Mouse (Mus musculus): ENCODE data around the gene Llgl2. TPM values are rescaled to one million over a fixed set of nuclear protein-coding genes. Genes with fewer than 3 reads are reported as not detected.

Gene Llgl2
- polyA plus RNA-seq, 1 experiment: 2.5 TPM

GRCm38 (mm10) chr11:115780141-115781070 is 43.4 kb upstream of the Llgl2 start:
- peaks cover 13% of the 10 kb centered on the region for H3K4me1 ChIP-seq (ENCODE audit: control insufficient read depth, insufficient read depth, low read length)
- DNase-seq: peak; percentile 21 to 33
- H3K4me3 ChIP-seq (replicated peaks; ENCODE audit: insufficient read depth, low read depth, low read length): peak overlapping the region; percentile 37
- no peaks in the 10 kb centered on the region for H3K27me3 ChIP-seq (ENCODE audit: control insufficient read depth, insufficient read depth, low read length)
- 34% methylated on average over 20 of the region's 20 CpGs for WGBS
- TF ChIP-seq POLR2A (IDR thresholded peaks at IDR 0.05; ENCODE audit: borderline replicate concordance, insufficient read depth, low read length) (no peak), CTCF (IDR thresholded peaks at IDR 0.05; ENCODE audit: borderline replicate concordance, insufficient read depth, low read depth, low read length) (no peak)
- peak overlapping the region; percentile 13; the same call in 1 of the 2 replicates for H3K27ac ChIP-seq (ENCODE audit: insufficient read depth, low read length)

GRCm38 (mm10) chr11:115786473-115786872 is 37.4 kb upstream of the Llgl2 start:
- no peak for TF ChIP-seq POLR2A (IDR thresholded peaks at IDR 0.05; ENCODE audit: borderline replicate concordance, insufficient read depth, low read length)
- 68% methylated on average over 6 of the region's 6 CpGs for WGBS
- H3K4me1 ChIP-seq (ENCODE audit: control insufficient read depth, insufficient read depth, low read length): peaks cover 21% of the 10 kb centered on the region
- H3K4me3 ChIP-seq (replicated peaks; ENCODE audit: insufficient read depth, low read depth, low read length): no peak overlapping the region
- no peak for DNase-seq
- H3K27ac ChIP-seq (ENCODE audit: insufficient read depth, low read length): no peak overlapping the region
- no peaks in the 10 kb centered on the region for H3K27me3 ChIP-seq (ENCODE audit: control insufficient read depth, insufficient read depth, low read length)

- Histone ChIP-seq H3K4me1 (ENCODE audit: control insufficient read depth, insufficient read depth, low read length) (peaks cover 39% of the 10 kb centered on the region), H3K27ac (ENCODE audit: insufficient read depth, low read length) (no peak overlapping the region), H3K4me3 (replicated peaks; ENCODE audit: insufficient read depth, low read depth, low read length) (no peak overlapping the region), H3K27me3 (ENCODE audit: control insufficient read depth, insufficient read depth, low read length) (no peaks in the 10 kb centered on the region)
- TF ChIP-seq POLR2A (IDR thresholded peaks at IDR 0.05; ENCODE audit: borderline replicate concordance, insufficient read depth, low read length) (no peak), CTCF (IDR thresholded peaks at IDR 0.05; ENCODE audit: borderline replicate concordance, insufficient read depth, low read depth, low read length) (no peak)
- WGBS: 26% methylated on average over 7 of the region's 7 CpGs
- DNase-seq: peak; percentile 69 to 76
Observed at GRCm38 (mm10) chr11:115789787-115790186, 34.1 kb upstream of the Llgl2 start.

DNA sequence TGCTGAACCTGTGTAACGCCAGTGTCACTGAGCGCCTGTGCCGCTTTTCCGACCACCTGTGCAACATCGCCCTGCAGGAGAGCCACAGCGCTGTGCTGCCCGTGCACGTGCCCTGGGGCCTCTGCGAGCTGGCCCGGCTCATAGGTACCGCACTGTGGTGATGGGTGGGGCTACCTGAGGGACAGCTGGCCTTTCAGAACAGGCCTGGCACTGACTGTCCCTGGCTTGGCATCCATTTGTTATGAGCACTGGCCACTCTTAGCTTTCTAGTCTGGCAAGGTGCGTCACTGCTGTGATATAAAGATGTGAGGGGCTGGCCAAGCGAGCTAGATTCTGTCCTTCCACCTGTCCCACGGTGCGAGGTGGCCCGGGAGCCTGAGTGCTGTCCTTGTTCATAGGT is 31.9 kb upstream of the Llgl2 start:
- no peak for TF ChIP-seq CTCF (IDR thresholded peaks at IDR 0.05; ENCODE audit: borderline replicate concordance, insufficient read depth, low read depth, low read length)
- no peaks in the 10 kb centered on the region for H3K27me3 ChIP-seq (ENCODE audit: control insufficient read depth, insufficient read depth, low read length)
- WGBS: 17% methylated on average over 16 of the region's 16 CpGs
- no peak overlapping the region for H3K4me3 ChIP-seq (replicated peaks; ENCODE audit: insufficient read depth, low read depth, low read length)
- H3K27ac ChIP-seq (ENCODE audit: insufficient read depth, low read length): no peak overlapping the region
- DNase-seq: peak; percentile 68 to 81
- H3K4me1 ChIP-seq (ENCODE audit: control insufficient read depth, insufficient read depth, low read length): peaks cover 31% of the 10 kb centered on the region

GRCm38 (mm10) chr11:115792353-115792752 is 31.5 kb upstream of the Llgl2 start:
- H3K4me1 ChIP-seq (ENCODE audit: control insufficient read depth, insufficient read depth, low read length): peaks cover 29% of the 10 kb centered on the region
- WGBS: 45% methylated on average over 14 of the region's 14 CpGs
- TF ChIP-seq POLR2A (IDR thresholded peaks at IDR 0.05; ENCODE audit: borderline replicate concordance, insufficient read depth, low read length) (no peak), CTCF (IDR thresholded peaks at IDR 0.05; ENCODE audit: borderline replicate concordance, insufficient read depth, low read depth, low read length) (no peak)
- H3K4me3 ChIP-seq (replicated peaks; ENCODE audit: insufficient read depth, low read depth, low read length): no peak overlapping the region
- H3K27ac ChIP-seq (ENCODE audit: insufficient read depth, low read length): no peak overlapping the region
- H3K27me3 ChIP-seq (ENCODE audit: control insufficient read depth, insufficient read depth, low read length): no peaks in the 10 kb centered on the region
- DNase-seq: peak; percentile 54 to 68

- 80% methylated on average over 15 of the region's 15 CpGs for WGBS
- Histone ChIP-seq H3K27ac (ENCODE audit: insufficient read depth, low read length) (no peak overlapping the region), H3K4me1 (ENCODE audit: control insufficient read depth, insufficient read depth, low read length) (peaks cover 14% of the 10 kb centered on the region), H3K4me3 (replicated peaks; ENCODE audit: insufficient read depth, low read depth, low read length) (no peak overlapping the region), H3K27me3 (ENCODE audit: control insufficient read depth, insufficient read depth, low read length) (no peaks in the 10 kb centered on the region)
- DNase-seq: no peak
- TF ChIP-seq POLR2A (IDR thresholded peaks at IDR 0.05; ENCODE audit: borderline replicate concordance, insufficient read depth, low read length) (no peak), CTCF (IDR thresholded peaks at IDR 0.05; ENCODE audit: borderline replicate concordance, insufficient read depth, low read depth, low read length) (no peak)
Observed at GRCm38 (mm10) chr11:115796898-115797297, 27.0 kb upstream of the Llgl2 start.

DNA sequence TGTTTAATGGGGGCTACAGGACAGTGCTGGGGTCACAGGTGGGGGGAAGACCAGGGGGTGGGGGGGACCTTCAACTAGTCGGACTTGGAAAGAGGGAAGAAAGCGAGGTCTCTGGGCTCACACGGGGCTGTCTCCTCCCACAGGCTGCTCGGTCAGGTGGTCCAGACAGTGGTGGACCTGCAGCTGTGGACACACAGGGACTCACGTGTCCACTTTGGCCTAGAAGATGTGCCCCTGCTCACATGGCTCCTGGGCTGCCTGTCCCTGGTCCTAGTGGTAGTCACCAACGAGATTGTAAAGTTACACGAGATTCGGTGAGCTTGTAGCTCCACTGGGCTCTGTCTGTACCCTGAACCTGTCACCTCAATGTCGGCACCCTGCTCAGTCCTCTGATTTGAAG is 26.2 kb upstream of the Llgl2 start:
- 82% methylated on average over 9 of the region's 9 CpGs for WGBS
- DNase-seq: no peak
- Histone ChIP-seq H3K27ac (ENCODE audit: insufficient read depth, low read length) (no peak overlapping the region), H3K4me1 (ENCODE audit: control insufficient read depth, insufficient read depth, low read length) (peaks cover 6% of the 10 kb centered on the region), H3K4me3 (replicated peaks; ENCODE audit: insufficient read depth, low read depth, low read length) (no peak overlapping the region), H3K27me3 (ENCODE audit: control insufficient read depth, insufficient read depth, low read length) (no peaks in the 10 kb centered on the region)
- no peak for TF ChIP-seq CTCF (IDR thresholded peaks at IDR 0.05; ENCODE audit: borderline replicate concordance, insufficient read depth, low read depth, low read length)
- no peak for TF ChIP-seq POLR2A (IDR thresholded peaks at IDR 0.05; ENCODE audit: borderline replicate concordance, insufficient read depth, low read length)

DNA sequence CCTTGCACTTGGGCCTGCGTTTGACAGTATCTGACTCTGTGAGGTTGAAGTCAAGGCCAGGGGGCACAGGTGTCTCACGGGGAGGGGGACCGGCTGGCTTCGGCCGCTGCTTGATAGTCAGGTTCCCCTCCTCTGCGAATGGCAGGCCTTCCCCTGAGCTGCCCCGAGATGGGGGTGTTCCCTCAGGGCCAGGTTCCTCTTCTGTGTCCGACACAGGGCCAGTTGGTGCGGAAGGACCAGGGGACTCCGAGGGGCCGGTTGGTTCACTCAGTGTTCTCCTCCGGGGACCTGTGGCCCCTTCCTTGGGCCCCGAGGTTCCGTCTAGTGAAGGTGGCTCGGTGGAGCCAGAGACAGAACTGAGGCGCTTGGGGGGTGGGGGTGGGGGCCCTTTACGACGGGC is 22.9 kb upstream of the Llgl2 start:
- Histone ChIP-seq H3K4me1 (ENCODE audit: control insufficient read depth, insufficient read depth, low read length) (no peaks in the 10 kb centered on the region), H3K27ac (ENCODE audit: insufficient read depth, low read length) (no peak overlapping the region), H3K4me3 (replicated peaks; ENCODE audit: insufficient read depth, low read depth, low read length) (no peak overlapping the region), H3K27me3 (ENCODE audit: control insufficient read depth, insufficient read depth, low read length) (no peaks in the 10 kb centered on the region)
- TF ChIP-seq CTCF (IDR thresholded peaks at IDR 0.05; ENCODE audit: borderline replicate concordance, insufficient read depth, low read depth, low read length) (no peak), POLR2A (IDR thresholded peaks at IDR 0.05; ENCODE audit: borderline replicate concordance, insufficient read depth, low read length) (no peak)
- DNase-seq: no peak
- 88% methylated on average over 18 of the region's 18 CpGs for WGBS
